Mouse (Mus musculus) frontal cortex, postnatal 14 days (tissue): ENCODE results near the gene Prkag2.
"Not testable (repeated sequence)": the region's sequence is repeated elsewhere in the genome, so short reads cannot be mapped to it uniquely, and the experiment has no call there.

Experiments used
- DNase-seq, 2 experiments: peaks; one replicate each; pipeline ENCODE4 v3.0.0; 2022; ENCODE audit warnings: low spot score in 2 of 2

Gene Prkag2

GRCm38 (mm10) chr5:24873221-24873620 lies 227.2 kb downstream of the Prkag2 start:
- DNase-seq: no peak

- peak in 1 of 2 experiments; percentile 28 for DNase-seq
These were observed 229.2 kb downstream of the Prkag2 start for GRCm38 (mm10) chr5:24871276-24871675.

GRCm38 (mm10) chr5:24869796-24870289 lies 230.6 kb downstream of the Prkag2 start:
- DNase-seq: no peak

GRCm38 (mm10) chr5:24863804-24864203 lies 236.6 kb downstream of the Prkag2 start:
- DNase-seq: no peak

- no peak for DNase-seq
These were observed 239.0 kb downstream of the Prkag2 start for GRCm38 (mm10) chr5:24861449-24861930.

- peak; percentile 51 to 74 for DNase-seq
These were observed 239.6 kb downstream of the Prkag2 start for GRCm38 (mm10) chr5:24860635-24861448.

- no peak for DNase-seq
These were observed 240.5 kb downstream of the Prkag2 start for GRCm38 (mm10) chr5:24859771-24860540.

- no peak for DNase-seq
These were observed 245.4 kb downstream of the Prkag2 start for GRCm38 (mm10) chr5:24854827-24855600.

GRCm38 (mm10) chr5:24854256-24854655 lies 246.2 kb downstream of the Prkag2 start:
- DNase-seq: no peak

GRCm38 (mm10) chr5:24848261-24848660 lies 252.2 kb downstream of the Prkag2 start:
- not testable (repeated sequence) for DNase-seq

- DNase-seq: no peak
These were observed 256.6 kb downstream of the Prkag2 start for GRCm38 (mm10) chr5:24843841-24844240.

- DNase-seq: peak in 1 of 2 experiments; percentile 76
These were observed 257.4 kb downstream of the Prkag2 start for GRCm38 (mm10) chr5:24843103-24843475.

GRCm38 (mm10) chr5:24842274-24843102 lies 258.0 kb downstream of the Prkag2 start, which contains the start of gene Rheb:
TSS of gene Rheb (minus strand) at chr5:24842624.
- DNase-seq: peak; percentile 99

- DNase-seq: peak; percentile 26 to 44
These were observed 258.7 kb downstream of the Prkag2 start for GRCm38 (mm10) chr5:24841662-24842273.

- DNase-seq: no peak
These were observed 259.4 kb downstream of the Prkag2 start for GRCm38 (mm10) chr5:24840975-24841431.

GRCm38 (mm10) chr5:24834491-24834890 lies 266.0 kb downstream of the Prkag2 start:
- no peak for DNase-seq

- DNase-seq: no peak
These were observed 268.5 kb downstream of the Prkag2 start for GRCm38 (mm10) chr5:24831912-24832311.

- DNase-seq: no peak
These were observed 272.0 kb downstream of the Prkag2 start for GRCm38 (mm10) chr5:24828446-24828845.

- no peak for DNase-seq
These were observed 273.3 kb downstream of the Prkag2 start for GRCm38 (mm10) chr5:24827173-24827572.
